Mouse (Mus musculus) hindbrain, embryonic 16.5 days (tissue): ENCODE measurements around the gene Acd. TPM values are rescaled to one million over a fixed set of nuclear protein-coding genes. Genes with fewer than 3 reads are reported as not detected.

Source experiments
- ATAC-seq: fragments of 200-750 bp; cut with Nextera tagmentation; 2 replicates; pipeline ENCODE4 v1.8.0; 2017; ENCODE audit warnings: moderate TSS enrichment, moderate library complexity
- H3K27ac ChIP-seq: fragments of 300-500 bp; sonication (generic); 2 replicates; pipeline ENCODE4 v1.5.1; 2014; ENCODE audit warnings: low read depth, mild to moderate bottlenecking, control low read depth, low read length, moderate library complexity
- H3K27me3 ChIP-seq: fragments of 300-500 bp; sonication (generic); replicated peaks from 2 replicates; pipeline ENCODE4 v1.6.1; 2014; ENCODE audit warnings: low read length; ENCODE audit not compliant: control insufficient read depth, insufficient read depth
- H3K36me3 ChIP-seq: fragments of 300-500 bp; sonication (generic); 2 replicates; pipeline ENCODE4 v1.6.1; 2014; ENCODE audit warnings: mild to moderate bottlenecking, low read length, moderate library complexity, mixed read lengths; ENCODE audit not compliant: control insufficient read depth, insufficient read depth
- H3K4me1 ChIP-seq: fragments of 300-500 bp; sonication (generic); 2 replicates; pipeline ENCODE4 v1.6.1; 2014; ENCODE audit warnings: low read depth, low read length; ENCODE audit not compliant: control insufficient read depth, insufficient read depth
- H3K4me2 ChIP-seq: fragments of 300-500 bp; sonication (generic); 2 replicates; pipeline ENCODE4 v1.6.1; 2014; ENCODE audit warnings: mild to moderate bottlenecking, low read length, control low read depth, moderate library complexity
- H3K4me3 ChIP-seq: fragments of 300-500 bp; sonication (generic); 2 replicates; pipeline ENCODE4 v1.5.1; 2014; ENCODE audit warnings: mild to moderate bottlenecking, low read length, control low read depth, moderate library complexity
- H3K9ac ChIP-seq: fragments of 300-500 bp; sonication (generic); 2 replicates; pipeline ENCODE4 v1.6.1; 2014; ENCODE audit warnings: low read depth, mild to moderate bottlenecking, control low read depth, low read length, moderate library complexity
- H3K9me3 ChIP-seq: fragments of 300-500 bp; sonication (generic); 2 replicates; pipeline ENCODE4 v1.6.1; 2014; ENCODE audit warnings: mild to moderate bottlenecking, low read length, moderate library complexity; ENCODE audit not compliant: control insufficient read depth
- WGBS: fragments of 180-500 bp; shearing (Covaris S2); extraction: QIAGEN DNeasy Blood & Tissue Kit; methylation state at CpG from one replicate; pipeline ENCODE4 v1.1.7; 2014; 5-methylcytosine and 5-hydroxymethylcytosine counted together
- polyA plus RNA-seq: library from polyadenylated mRNA; unstranded; fragments of >200 nt; fragmentation: Nextera tagmentation; extraction: Ambion mirVana; gene quantifications from 2 replicates; pipeline ENCODE4 v1.2.1, GENCODE M21; 2015

Acd gene
- polyA plus RNA-seq, 1 experiment from 2014 or later, result 91.7 TPM

- no peak overlapping the region for H3K9ac ChIP-seq
- H3K36me3 ChIP-seq, result peaks cover 9% of the 10 kb centered on the region
- no peak for ATAC-seq
- H3K4me1 ChIP-seq, result peaks cover 37% of the 10 kb centered on the region
- no peak overlapping the region for H3K4me3 ChIP-seq
- H3K9me3 ChIP-seq, result no peaks in the 10 kb centered on the region
- 88% methylated on average over 34 of the region's 34 CpGs for WGBS
- H3K27me3 ChIP-seq, result no peaks in the 10 kb centered on the region
- H3K4me2 ChIP-seq, result no peak overlapping the region
- no peak overlapping the region for H3K27ac ChIP-seq
Observed at GRCm38 (mm10) chr8:105704146-105704812, 3.4 kb upstream of the Acd start.

GRCm38 (mm10) chr8:105702731-105703415, 2.0 kb upstream of the Acd start:
- no peak for ATAC-seq
- H3K4me2 ChIP-seq, result peak overlapping the region; percentile 98; the same call in 1 of the 2 replicates
- H3K27ac ChIP-seq, result no peak overlapping the region
- H3K36me3 ChIP-seq, result peaks cover 20% of the 10 kb centered on the region
- H3K9me3 ChIP-seq, result no peaks in the 10 kb centered on the region
- peaks cover 35% of the 10 kb centered on the region for H3K4me1 ChIP-seq
- H3K4me3 ChIP-seq, result no peak overlapping the region
- no peaks in the 10 kb centered on the region for H3K27me3 ChIP-seq
- no peak overlapping the region for H3K9ac ChIP-seq
- 94% methylated on average over 24 of the region's 24 CpGs for WGBS

- Histone ChIP-seq H3K9me3 (no peaks in the 10 kb centered on the region), H3K9ac (peak overlapping the region; percentile 80), H3K27me3 (no peaks in the 10 kb centered on the region), H3K4me2 (peak overlapping the region; percentile 98), H3K4me1 (peaks cover 28% of the 10 kb centered on the region), H3K4me3 (peak overlapping the region; percentile 82), H3K27ac (peak overlapping the region; percentile 95), H3K36me3 (peaks cover 27% of the 10 kb centered on the region)
- WGBS, result 32% methylated on average over 18 of the region's 18 CpGs
- peak; percentile 10 for ATAC-seq
Observed at GRCm38 (mm10) chr8:105702001-105702401, 1.1 kb upstream of the Acd start.

GRCm38 (mm10) chr8:105700566-105700965, 336 bp downstream of the Acd start:
- Histone ChIP-seq H3K36me3 (peaks cover 32% of the 10 kb centered on the region), H3K9me3 (no peaks in the 10 kb centered on the region), H3K4me3 (peak overlapping the region; percentile 82), H3K9ac (peak overlapping the region; percentile 80), H3K4me2 (peak overlapping the region; percentile 98), H3K27ac (peak overlapping the region; percentile 95), H3K27me3 (no peaks in the 10 kb centered on the region), H3K4me1 (peaks cover 24% of the 10 kb centered on the region)
- ATAC-seq, result peak; percentile 60
- under 1% methylated on average over 21 of the region's 21 CpGs for WGBS

- peak overlapping the region; percentile 98 for H3K4me2 ChIP-seq
- H3K36me3 ChIP-seq, result peaks cover 33% of the 10 kb centered on the region
- H3K9me3 ChIP-seq, result no peaks in the 10 kb centered on the region
- H3K4me1 ChIP-seq, result peaks cover 30% of the 10 kb centered on the region
- 85% methylated on average over 11 of the region's 11 CpGs for WGBS
- H3K27me3 ChIP-seq, result no peaks in the 10 kb centered on the region
- H3K9ac ChIP-seq, result peak overlapping the region; percentile 80
- peak overlapping the region; percentile 82 for H3K4me3 ChIP-seq
- H3K27ac ChIP-seq, result no peak overlapping the region; the same call in 1 of the 2 replicates
- ATAC-seq, result no peak
Observed at GRCm38 (mm10) chr8:105699488-105700215, 1.2 kb downstream of the Acd start.

GRCm38 (mm10) chr8:105698734-105699133, 2.2 kb downstream of the Acd start:
- no peak overlapping the region for H3K4me2 ChIP-seq
- H3K27ac ChIP-seq, result no peak overlapping the region
- H3K27me3 ChIP-seq, result no peaks in the 10 kb centered on the region
- no peak overlapping the region for H3K4me3 ChIP-seq
- 83% methylated on average over 5 of the region's 5 CpGs for WGBS
- no peak for ATAC-seq
- H3K4me1 ChIP-seq, result peaks cover 30% of the 10 kb centered on the region
- H3K9ac ChIP-seq, result no peak overlapping the region
- H3K36me3 ChIP-seq, result peaks cover 28% of the 10 kb centered on the region
- no peaks in the 10 kb centered on the region for H3K9me3 ChIP-seq

- Histone ChIP-seq H3K9ac (no peak overlapping the region), H3K9me3 (no peaks in the 10 kb centered on the region), H3K36me3 (peaks cover 26% of the 10 kb centered on the region), H3K4me2 (no peak overlapping the region), H3K27ac (no peak overlapping the region), H3K27me3 (no peaks in the 10 kb centered on the region), H3K4me3 (no peak overlapping the region), H3K4me1 (peaks cover 26% of the 10 kb centered on the region)
- 91% methylated on average over 17 of the region's 17 CpGs for WGBS
- no peak for ATAC-seq
Observed at GRCm38 (mm10) chr8:105697196-105697780, 3.6 kb downstream of the Acd start.

GRCm38 (mm10) chr8:105695080-105695780, 5.7 kb downstream of the Acd start:
- WGBS, result 81% methylated on average over 30 of the region's 30 CpGs
- Histone ChIP-seq H3K9me3 (no peaks in the 10 kb centered on the region), H3K27ac (peak overlapping the region; percentile 85), H3K4me1 (peaks cover 18% of the 10 kb centered on the region), H3K27me3 (no peaks in the 10 kb centered on the region), H3K4me2 (peak overlapping the region; percentile 72), H3K9ac (peak overlapping the region; percentile 82), H3K36me3 (peaks cover 26% of the 10 kb centered on the region), H3K4me3 (peak overlapping the region; percentile 60)
- ATAC-seq, result no peak
